9 mouse cellular contexts compared by ENCODE assay signal in the genomic region with DNA sequence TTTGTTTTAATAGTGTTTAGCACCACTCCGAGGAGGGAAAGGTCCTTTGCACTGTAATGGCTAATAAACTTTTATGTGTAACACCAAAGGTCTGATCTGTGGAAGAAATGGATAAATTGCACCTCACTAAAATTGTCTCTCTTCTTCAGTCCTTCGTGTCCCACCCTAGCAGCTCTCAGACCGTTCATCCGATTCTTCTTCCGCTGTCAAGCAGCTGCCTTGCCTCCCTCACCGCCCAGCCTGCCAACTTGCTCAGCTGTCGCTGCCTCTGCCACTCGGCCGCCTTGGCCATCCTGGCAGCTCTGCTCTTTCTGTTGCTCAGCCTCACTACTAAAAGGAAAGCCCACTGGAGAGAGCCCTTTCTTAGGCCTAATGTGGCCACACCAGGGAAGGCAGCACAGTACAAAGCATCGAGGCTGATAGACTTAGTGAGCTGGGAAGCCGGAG. TPM values are rescaled to one million over a fixed set of nuclear protein-coding genes. Genes with fewer than 3 reads are reported as not detected.
DNase-seq lines count a peak whose midpoint lies in the region; ATAC-seq and TF ChIP-seq lines count a peak whose summit lies in the region.
"Had no signal": no experiment of that assay in that cellular context is flagged by ENCODE, and none has a peak within 500 bp of the region (broad histone marks: within the 10 kb centered on the region; RNA-seq: fewer than 3 reads in every experiment).

No protein-coding gene starts in this region.

- TF ChIP-seq EP300 in liver, postnatal 0 days (IDR thresholded peaks at IDR 0.05; ENCODE audit: low read depth), result no peak

- H3K9ac ChIP-seq in heart, embryonic 12.5 days, result 0 out of 2 replicates have a peak overlapping the region, but pooled peaks have one; percentile 25
- H3K9ac ChIP-seq in liver, postnatal 0 days (replicated peaks), result no peak overlapping the region

- no peak for TF ChIP-seq CTCF in liver, postnatal 0 days (IDR thresholded peaks at IDR 0.05; ENCODE audit: low read depth)

- DNase-seq in heart, adult 18-20 months, result no peak
- peak; percentile 49 to 61 for DNase-seq in right cerebral cortex, postnatal 10 days (ENCODE audit: low spot score in 2 of 2)
- DNase-seq in right cerebral cortex, adult 2 months (ENCODE audit: low spot score in 2 of 2), result no peak
- no peak for DNase-seq in limb, embryonic 10.5 days (ENCODE audit: low spot score)
- no peak for DNase-seq in adrenal gland, postnatal 14 days
- no peak for DNase-seq in liver, postnatal 0 days
- DNase-seq: cerebellum, adult 11 months had no signal

- WGBS in heart, embryonic 12.5 days, result 64% methylated on average over 11 of the region's 11 CpGs
- WGBS in limb, embryonic 10.5 days, result 45% methylated on average over 11 of the region's 11 CpGs
- 86% methylated on average over 11 of the region's 11 CpGs for WGBS in liver, postnatal 0 days (ENCODE audit: insufficient replicate concordance)

- no peak for ATAC-seq in heart, embryonic 12.5 days (ENCODE audit: insufficient number of reproducible peaks, low FRiP score)
- ATAC-seq in erythroid progenitor cell, adult 5-6 weeks (replicated peaks; ENCODE audit: low FRiP score, poor library complexity, severe bottlenecking), result no peak
- no peak for ATAC-seq in liver, postnatal 0 days

- H3K4me3 ChIP-seq in heart, embryonic 12.5 days, result no peak overlapping the region
- no peak overlapping the region for H3K4me3 ChIP-seq in limb, embryonic 10.5 days
- H3K4me3 ChIP-seq in liver, postnatal 0 days (ENCODE audit: low read depth, low read length), result no peak overlapping the region

- H3K36me3 ChIP-seq in heart, embryonic 12.5 days, result peaks cover 3% of the 10 kb centered on the region; the same call in 1 of the 2 replicates
- H3K36me3 ChIP-seq in limb, embryonic 10.5 days, result peaks cover 4% of the 10 kb centered on the region; the same call in 1 of the 2 replicates
- H3K36me3 ChIP-seq in liver, postnatal 0 days (replicated peaks; ENCODE audit: insufficient read depth, low read length), result peaks cover 3% of the 10 kb centered on the region; the same call in 1 of the 2 replicates

- no peak overlapping the region for H3K4me2 ChIP-seq in heart, embryonic 12.5 days
- H3K4me2 ChIP-seq in liver, postnatal 0 days (ENCODE audit: low read depth, low read length), result no peak overlapping the region

- no peaks in the 10 kb centered on the region for H3K27me3 ChIP-seq in heart, embryonic 12.5 days (replicated peaks)
- no peaks in the 10 kb centered on the region for H3K27me3 ChIP-seq in limb, embryonic 10.5 days (ENCODE audit: low read depth, poor library complexity, severe bottlenecking)
- no peaks in the 10 kb centered on the region for H3K27me3 ChIP-seq in liver, postnatal 0 days (ENCODE audit: insufficient read depth, low read length)

- H3K9me3 ChIP-seq in heart, embryonic 12.5 days (replicated peaks), result 0 out of 2 replicates have a peak, but pooled peaks cover 3% of the 10 kb centered on the region
- H3K9me3 ChIP-seq in limb, embryonic 10.5 days (replicated peaks), result no peaks in the 10 kb centered on the region; the same call in 1 of the 2 replicates
- H3K9me3 ChIP-seq in liver, postnatal 0 days (ENCODE audit: low read length), result 0 out of 2 replicates have a peak, but pooled peaks cover 2% of the 10 kb centered on the region

- peak overlapping the region; percentile 25; the same call in 1 of the 2 replicates for H3K27ac ChIP-seq in heart, embryonic 12.5 days (ENCODE audit: poor library complexity, severe bottlenecking)
- peak overlapping the region; percentile 88 for H3K27ac ChIP-seq in limb, embryonic 10.5 days
- no peak overlapping the region for H3K27ac ChIP-seq in liver, postnatal 0 days (ENCODE audit: low read depth)

- H3K4me1 ChIP-seq in heart, embryonic 12.5 days (replicated peaks), result peaks cover 17% of the 10 kb centered on the region
- H3K4me1 ChIP-seq in limb, embryonic 10.5 days, result peaks cover 40% of the 10 kb centered on the region
- H3K4me1 ChIP-seq in liver, postnatal 0 days (ENCODE audit: insufficient read depth), result no peaks in the 10 kb centered on the region

RNA-seq across cellular contexts. Expression of gene Ddc, which starts 42.2 kb away (rescaled TPM):
- 51.8 and 55.2 TPM in 2 replicates for polyA plus RNA-seq in heart, embryonic 12.5 days (2016; fragmentation: Nextera tagmentation; extraction: Ambion mirVana)
- total RNA-seq in heart, adult 18-20 months (2021), result 1 to 10 TPM; 1.3 to 1.9 TPM
- polyA plus RNA-seq in limb, embryonic 10.5 days (2016; fragmentation: Nextera tagmentation; extraction: Ambion mirVana), result 5.5 and 6.2 TPM in 2 replicates
- 66.4 and 68.7 TPM in 2 replicates for total RNA-seq in adrenal gland, postnatal 14 days (2021)
- total RNA-seq in erythroid progenitor cell, adult 5-6 weeks (2015; ENCODE audit: low replicate concordance), result 5.4 TPM in 1 of 2 replicates, not detected in the other
- total RNA-seq in erythroid progenitor cell, adult 5-6 weeks (2017; ENCODE audit: low replicate concordance), result 6.0 TPM in 1 of 2 replicates, not detected in the other
- 17.5 and 19.5 TPM in 2 replicates for polyA plus RNA-seq in liver, postnatal 0 days (2015; fragmentation: Nextera tagmentation; extraction: Ambion mirVana)

RNA-seq across cellular contexts. Expression of gene Fignl1, which starts 46.9 kb away (rescaled TPM):
- polyA plus RNA-seq in heart, embryonic 12.5 days (2016; fragmentation: Nextera tagmentation; extraction: Ambion mirVana), result 76.7 and 77.8 TPM in 2 replicates
- total RNA-seq in heart, adult 18-20 months (2021), result under 1 TPM; 0.44 to 0.62 TPM
- 101 and 110 TPM in 2 replicates for polyA plus RNA-seq in limb, embryonic 10.5 days (2016; fragmentation: Nextera tagmentation; extraction: Ambion mirVana)
- total RNA-seq in adrenal gland, postnatal 14 days (2021), result 8.0 and 9.2 TPM in 2 replicates
- 119 and 122 TPM in 2 replicates for total RNA-seq in erythroid progenitor cell, adult 5-6 weeks (2015; ENCODE audit: low replicate concordance)
- 145 and 148 TPM in 2 replicates for total RNA-seq in erythroid progenitor cell, adult 5-6 weeks (2017; ENCODE audit: low replicate concordance)
- 26.1 and 31.2 TPM in 2 replicates for polyA plus RNA-seq in liver, postnatal 0 days (2015; fragmentation: Nextera tagmentation; extraction: Ambion mirVana)

Comparison
In these comparisons a context has a peak if more than half of its experiments do, and no peak if none do; other contexts are left out.
1. DNase-seq: peak in right cerebral cortex, postnatal 10 days (2 of 2); none in heart, adult 18-20 months (0 of 2), right cerebral cortex, adult 2 months (0 of 2), limb, embryonic 10.5 days (single experiment), adrenal gland, postnatal 14 days (single experiment) and liver, postnatal 0 days (single experiment).
2. RNA of gene Fignl1, which starts 46.9 kb away (total RNA-seq): 119 to 148 TPM in erythroid progenitor cell, adult 5-6 weeks; 8.0 to 9.2 TPM in adrenal gland, postnatal 14 days and 0.44 to 0.62 TPM in heart, adult 18-20 months; every median in the first group is over 10 times any median in the second.